Mouse (Mus musculus) heart, embryonic 12.5 days (tissue): ENCODE measurements around the gene Kdm5a. TPM values are rescaled to one million over a fixed set of nuclear protein-coding genes. Genes with fewer than 3 reads are reported as not detected.

Experiments
- ATAC-seq: fragments of 200-750 bp; cut with Nextera tagmentation; 2 replicates; pipeline ENCODE4 v1.8.0; 2017; ENCODE audit warnings: moderate TSS enrichment, moderate library complexity; ENCODE audit not compliant: insufficient number of reproducible peaks, low FRiP score
- H3K27ac ChIP-seq: fragments of 300-500 bp; sonication (generic); 2 replicates; pipeline ENCODE4 v1.5.1; 2016; ENCODE audit warnings: mild to moderate bottlenecking, moderate library complexity; ENCODE audit not compliant: poor library complexity, severe bottlenecking
- H3K27me3 ChIP-seq: fragments of 300-500 bp; sonication (generic); replicated peaks from 2 replicates; pipeline ENCODE4 v1.6.1; 2016; ENCODE audit warnings: mild to moderate bottlenecking, moderate library complexity
- H3K36me3 ChIP-seq: fragments of 300-500 bp; sonication (generic); 2 replicates; pipeline ENCODE4 v1.6.1; 2016; ENCODE audit warnings: mild to moderate bottlenecking, moderate library complexity
- H3K4me1 ChIP-seq: fragments of 300-500 bp; sonication (generic); replicated peaks from 2 replicates; pipeline ENCODE4 v1.6.1; 2016; ENCODE audit warnings: mild to moderate bottlenecking
- H3K4me2 ChIP-seq: fragments of 300-500 bp; sonication (generic); 2 replicates; pipeline ENCODE4 v1.6.1; 2016; ENCODE audit warnings: mild to moderate bottlenecking, moderate library complexity
- H3K4me3 ChIP-seq: fragments of 300-500 bp; sonication (generic); 2 replicates; pipeline ENCODE4 v1.5.1; 2016; ENCODE audit warnings: mild to moderate bottlenecking
- H3K9ac ChIP-seq: fragments of 300-500 bp; sonication (generic); 2 replicates; pipeline ENCODE4 v1.6.1; 2016; ENCODE audit warnings: mild to moderate bottlenecking, moderate library complexity
- H3K9me3 ChIP-seq: fragments of 300-500 bp; sonication (generic); replicated peaks from 2 replicates; pipeline ENCODE4 v1.6.1; 2016; ENCODE audit warnings: mild to moderate bottlenecking, moderate library complexity
- WGBS: fragments of 180-500 bp; shearing (Covaris S2); methylation state at CpG from one replicate; pipeline ENCODE4 v1.1.7; 2016; 5-methylcytosine and 5-hydroxymethylcytosine counted together
- polyA plus RNA-seq: library from polyadenylated mRNA; unstranded; fragments of >200 nt; fragmentation: Nextera tagmentation; extraction: Ambion mirVana; gene quantifications from 2 replicates; pipeline ENCODE4 v1.2.1, GENCODE M21; 2016

Kdm5a gene
- polyA plus RNA-seq, 1 experiment from 2014 or later, result 41.7 TPM

DNA sequence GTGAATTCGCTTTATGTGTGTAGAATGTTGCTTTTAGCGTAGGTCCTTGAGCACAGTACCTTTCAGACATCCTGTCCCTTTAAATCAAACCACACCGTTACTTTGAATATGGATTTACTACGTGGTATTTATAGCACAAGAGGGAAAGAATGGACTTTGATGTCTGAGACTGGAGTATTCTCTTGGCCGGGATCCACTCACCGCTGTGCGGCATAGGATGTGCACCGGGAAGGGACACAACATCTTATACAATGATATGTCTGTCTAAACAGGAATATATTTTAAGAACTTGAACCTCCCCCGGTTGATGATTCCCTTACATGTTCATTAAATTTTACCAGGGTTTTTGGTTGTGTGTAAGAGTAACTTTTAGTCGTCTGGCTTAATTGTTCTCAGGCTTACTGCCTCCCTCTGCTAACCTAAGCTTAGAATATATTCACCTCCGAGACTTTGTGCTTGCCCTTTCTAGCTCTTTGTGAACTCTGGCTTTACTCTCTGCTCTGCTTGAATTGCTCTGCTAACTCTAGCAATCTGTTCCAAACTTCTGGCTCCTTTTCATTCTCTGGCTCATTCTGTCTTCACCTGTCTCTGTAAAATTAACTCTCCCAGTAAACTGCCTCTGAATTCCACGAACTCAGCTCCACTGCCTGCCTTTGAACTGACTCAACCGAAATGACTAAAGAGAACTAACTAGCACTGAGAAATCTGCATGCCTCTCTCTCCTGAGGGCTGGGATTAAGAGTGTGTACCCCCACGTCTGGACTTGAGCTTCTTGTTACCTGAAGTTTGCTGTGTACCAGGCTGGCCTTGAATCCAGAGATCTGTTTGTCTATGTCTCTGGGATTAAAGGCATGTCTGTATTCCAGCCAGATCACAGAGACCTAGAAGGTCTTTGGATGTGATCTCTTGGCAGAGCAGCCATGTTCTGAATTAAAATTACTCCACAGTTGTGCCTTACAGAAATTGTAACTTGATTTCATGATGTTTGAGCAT, 79.7 kb downstream of the Kdm5a start:
- Histone ChIP-seq H3K9ac (no peak overlapping the region), H3K4me3 (no peak overlapping the region), H3K4me1 (0 out of 2 replicates have a peak, but pooled peaks cover 9% of the 10 kb centered on the region), H3K9me3 (no peaks in the 10 kb centered on the region), H3K27me3 (no peaks in the 10 kb centered on the region), H3K36me3 (peaks cover 36% of the 10 kb centered on the region), H3K4me2 (peak overlapping the region; percentile 16; the same call in 1 of the 2 replicates), H3K27ac (peak overlapping the region; percentile 72)
- ATAC-seq, result no peak
- 61% methylated on average over 14 of the region's 14 CpGs for WGBS

DNA sequence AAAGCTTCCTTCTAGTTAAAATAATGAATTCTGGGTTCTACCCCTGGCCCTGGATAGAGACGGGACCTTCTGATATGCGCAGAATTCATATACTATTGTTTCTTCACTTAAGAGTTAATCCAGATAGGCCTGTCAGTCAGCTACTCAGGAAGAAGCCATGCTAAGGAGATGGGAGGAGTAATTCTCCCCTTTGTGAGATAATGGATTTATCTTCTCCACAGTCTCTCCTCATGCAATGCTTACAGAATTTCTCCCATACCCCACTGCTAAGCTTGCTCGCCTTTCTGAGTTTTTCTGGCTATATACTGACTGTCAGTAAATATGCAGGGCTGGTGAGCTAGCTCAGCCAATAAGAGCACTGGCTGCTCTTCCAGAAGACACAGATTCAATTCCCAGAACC, 86.3 kb downstream of the Kdm5a start:
- no peak for ATAC-seq
- 77% methylated on average over 3 of the region's 3 CpGs for WGBS
- Histone ChIP-seq H3K9ac (no peak overlapping the region), H3K27me3 (no peaks in the 10 kb centered on the region), H3K36me3 (0 out of 2 replicates have a peak, but pooled peaks cover 2% of the 10 kb centered on the region), H3K4me1 (no peaks in the 10 kb centered on the region), H3K27ac (no peak overlapping the region), H3K4me3 (no peak overlapping the region), H3K9me3 (0 out of 2 replicates have a peak, but pooled peaks cover 6% of the 10 kb centered on the region), H3K4me2 (no peak overlapping the region)

DNA sequence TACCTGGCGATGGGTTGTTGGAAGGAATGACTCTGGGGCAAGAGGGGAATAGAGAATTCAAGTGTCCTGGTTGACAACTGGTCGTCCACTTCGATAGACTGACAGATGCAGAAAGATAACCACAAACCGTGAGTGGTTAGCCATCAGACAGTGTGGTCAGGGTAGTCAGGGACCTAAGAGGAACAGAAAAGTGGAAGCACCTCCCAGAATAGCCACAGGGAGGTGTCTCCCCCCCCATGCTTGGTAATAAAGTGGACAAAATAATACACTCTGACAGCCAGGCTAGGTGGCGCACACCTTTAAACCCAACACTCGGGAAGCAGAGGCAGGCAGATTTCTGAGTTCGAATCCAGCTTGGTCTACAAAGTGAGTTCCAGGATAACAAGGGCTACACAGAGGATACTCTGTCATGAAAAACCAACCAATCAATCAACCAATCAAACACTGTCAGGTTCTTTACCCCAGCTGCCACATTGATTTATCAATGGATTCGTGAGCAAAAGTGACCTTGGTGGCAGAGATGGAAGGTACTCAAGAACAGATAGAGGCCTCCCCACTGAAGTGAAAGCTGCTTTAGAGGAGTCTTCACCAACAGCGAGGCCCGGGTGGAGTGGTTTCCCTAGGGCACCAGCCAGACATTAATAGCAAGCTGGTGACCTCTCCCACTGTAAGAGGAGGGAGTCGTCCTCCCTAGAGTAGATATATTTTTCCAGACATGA, 88.6 kb downstream of the Kdm5a start:
- H3K4me1 ChIP-seq, result no peaks in the 10 kb centered on the region
- no peak overlapping the region for H3K4me3 ChIP-seq
- H3K4me2 ChIP-seq, result no peak overlapping the region
- no peaks in the 10 kb centered on the region for H3K36me3 ChIP-seq
- H3K27ac ChIP-seq, result no peak overlapping the region
- H3K27me3 ChIP-seq, result no peaks in the 10 kb centered on the region
- 75% methylated on average over 11 of the region's 11 CpGs for WGBS
- 0 out of 2 replicates have a peak, but pooled peaks cover 6% of the 10 kb centered on the region for H3K9me3 ChIP-seq
- no peak overlapping the region for H3K9ac ChIP-seq
- no peak for ATAC-seq

DNA sequence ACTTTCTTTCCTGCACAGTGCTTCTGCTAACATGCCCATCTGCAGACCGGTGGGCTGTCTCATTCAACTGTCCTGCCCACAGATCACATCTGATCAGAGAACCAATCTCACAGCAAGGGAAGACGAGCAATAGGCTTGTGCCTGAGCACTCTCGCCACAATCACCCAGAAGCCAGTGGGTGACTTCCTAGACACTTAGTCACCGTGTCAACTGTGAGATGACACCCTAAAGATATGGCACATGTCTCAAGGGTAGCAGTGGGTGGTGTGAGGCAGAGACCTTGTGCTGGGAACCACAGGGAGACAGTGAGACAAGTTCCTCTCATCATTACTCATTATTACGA, 89.2 kb downstream of the Kdm5a start:
- Histone ChIP-seq H3K4me1 (no peaks in the 10 kb centered on the region), H3K4me2 (no peak overlapping the region), H3K36me3 (no peaks in the 10 kb centered on the region), H3K4me3 (no peak overlapping the region), H3K27me3 (no peaks in the 10 kb centered on the region), H3K9ac (no peak overlapping the region), H3K27ac (no peak overlapping the region), H3K9me3 (0 out of 2 replicates have a peak, but pooled peaks cover 6% of the 10 kb centered on the region)
- no peak for ATAC-seq
- WGBS, result 69% methylated on average over 5 of the region's 5 CpGs

DNA sequence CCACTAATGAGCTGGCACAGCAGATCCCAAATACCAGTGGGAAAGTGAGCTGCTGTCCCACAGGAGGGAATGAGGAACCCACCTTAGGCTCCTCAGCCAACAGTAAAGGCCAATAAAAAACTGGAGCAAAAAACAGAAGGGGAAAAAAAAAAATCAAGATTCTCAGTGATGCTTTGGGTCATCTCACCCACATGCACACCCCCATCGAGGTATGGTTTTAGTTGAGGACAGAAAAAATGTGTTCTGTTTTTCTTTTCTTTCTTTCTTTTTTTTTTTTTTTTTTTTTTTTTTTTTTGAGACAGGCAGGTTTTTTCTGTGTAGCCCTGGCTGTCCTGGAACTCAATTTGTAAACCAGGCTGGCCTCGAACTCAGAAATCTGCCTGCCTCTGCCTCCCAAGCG, 89.6 kb downstream of the Kdm5a start:
- H3K4me3 ChIP-seq, result no peak overlapping the region
- WGBS, result 83% methylated on average over 3 of the region's 3 CpGs
- no peak overlapping the region for H3K4me2 ChIP-seq
- ATAC-seq, result no peak
- no peaks in the 10 kb centered on the region for H3K36me3 ChIP-seq
- no peaks in the 10 kb centered on the region for H3K4me1 ChIP-seq
- H3K27me3 ChIP-seq, result no peaks in the 10 kb centered on the region
- H3K9ac ChIP-seq, result no peak overlapping the region
- H3K27ac ChIP-seq, result no peak overlapping the region
- H3K9me3 ChIP-seq, result 0 out of 2 replicates have a peak, but pooled peaks cover 6% of the 10 kb centered on the region

DNA sequence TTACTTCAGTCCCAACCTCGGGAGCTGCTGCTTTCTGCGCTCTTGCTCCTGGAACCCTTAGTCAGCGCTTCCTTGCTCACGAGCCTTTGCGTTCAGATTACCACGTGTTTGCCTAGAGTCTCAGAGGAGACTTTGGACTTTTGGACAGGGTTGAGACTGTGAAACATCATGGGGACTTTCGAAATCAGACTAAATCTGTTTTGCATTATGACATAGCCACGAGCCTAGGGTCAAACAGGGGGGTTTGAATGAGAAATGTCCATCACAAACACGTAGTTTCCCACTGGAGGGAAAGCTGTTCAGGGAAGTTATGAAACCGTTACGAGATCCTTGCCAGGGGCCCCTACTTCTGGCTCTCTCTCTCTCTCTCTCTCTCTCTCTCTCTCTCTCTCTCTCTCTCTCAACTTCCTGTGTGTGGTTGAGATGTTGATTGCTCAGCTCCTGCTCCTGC, 90.7 kb downstream of the Kdm5a start:
- Histone ChIP-seq H3K9me3 (0 out of 2 replicates have a peak, but pooled peaks cover 6% of the 10 kb centered on the region), H3K27me3 (0 out of 2 replicates have a peak, but pooled peaks cover 5% of the 10 kb centered on the region), H3K36me3 (no peaks in the 10 kb centered on the region), H3K4me2 (no peak overlapping the region), H3K9ac (no peak overlapping the region), H3K4me3 (no peak overlapping the region), H3K27ac (no peak overlapping the region), H3K4me1 (no peaks in the 10 kb centered on the region)
- no peak for ATAC-seq
- WGBS, result 55% methylated on average over 11 of the region's 11 CpGs

DNA sequence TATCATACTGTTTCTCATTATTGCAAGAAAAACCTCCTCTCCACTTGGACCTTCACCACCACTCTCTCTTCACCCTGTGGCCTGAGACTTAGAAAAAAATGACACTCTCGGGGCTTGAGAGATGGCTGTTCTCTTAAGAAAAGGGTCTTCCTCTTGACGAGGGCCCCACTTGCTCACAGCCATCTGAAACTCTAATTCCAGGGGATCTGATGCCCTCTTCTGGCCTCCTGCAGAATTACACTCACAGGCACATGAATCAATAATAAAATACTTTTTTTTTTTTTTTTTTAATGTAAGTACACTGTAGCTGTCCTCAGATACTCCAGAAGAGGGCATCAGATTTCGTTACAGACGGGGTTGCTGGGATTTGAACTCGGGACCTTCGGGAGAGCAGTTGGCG, 93.2 kb downstream of the Kdm5a start:
- no peaks in the 10 kb centered on the region for H3K4me1 ChIP-seq
- H3K4me3 ChIP-seq, result no peak overlapping the region
- WGBS, result 59% methylated on average over 7 of the region's 7 CpGs

DNA sequence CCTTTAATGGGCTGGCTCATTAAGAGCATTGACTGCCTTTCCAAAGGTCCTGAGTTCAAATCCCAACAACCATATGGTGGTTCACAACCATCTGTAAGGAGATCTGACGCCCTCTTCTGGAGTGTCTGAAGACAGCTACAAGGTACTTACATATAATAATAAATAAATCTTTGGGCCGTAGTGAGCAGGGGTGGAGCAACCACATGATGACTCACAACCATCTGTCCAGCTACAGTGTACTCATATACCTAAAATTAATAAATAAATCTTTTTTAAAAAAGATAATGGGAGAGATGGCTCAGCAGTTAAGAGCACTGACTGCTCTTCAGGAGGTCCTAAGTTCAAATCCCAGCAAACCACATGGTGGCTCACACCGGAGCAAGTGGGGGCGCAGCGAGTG, 93.8 kb downstream of the Kdm5a start:
- H3K9ac ChIP-seq, result no peak overlapping the region
- no peaks in the 10 kb centered on the region for H3K4me1 ChIP-seq
- no peak overlapping the region for H3K4me3 ChIP-seq
- H3K36me3 ChIP-seq, result no peaks in the 10 kb centered on the region
- no peak overlapping the region for H3K27ac ChIP-seq
- 87% methylated on average over 5 of the region's 5 CpGs for WGBS
- no peak for ATAC-seq
- 0 out of 2 replicates have a peak, but pooled peaks cover 2% of the 10 kb centered on the region for H3K9me3 ChIP-seq
- no peak overlapping the region for H3K4me2 ChIP-seq
- peaks cover 21% of the 10 kb centered on the region for H3K27me3 ChIP-seq

More for the DNA sequence above, 93.2 kb downstream of the Kdm5a start:
- Histone ChIP-seq H3K27ac (no peak overlapping the region), H3K27me3 (peaks cover 16% of the 10 kb centered on the region), H3K36me3 (no peaks in the 10 kb centered on the region), H3K9me3 (0 out of 2 replicates have a peak, but pooled peaks cover 2% of the 10 kb centered on the region), H3K4me2 (no peak overlapping the region), H3K9ac (no peak overlapping the region)
- ATAC-seq, result no peak

DNA sequence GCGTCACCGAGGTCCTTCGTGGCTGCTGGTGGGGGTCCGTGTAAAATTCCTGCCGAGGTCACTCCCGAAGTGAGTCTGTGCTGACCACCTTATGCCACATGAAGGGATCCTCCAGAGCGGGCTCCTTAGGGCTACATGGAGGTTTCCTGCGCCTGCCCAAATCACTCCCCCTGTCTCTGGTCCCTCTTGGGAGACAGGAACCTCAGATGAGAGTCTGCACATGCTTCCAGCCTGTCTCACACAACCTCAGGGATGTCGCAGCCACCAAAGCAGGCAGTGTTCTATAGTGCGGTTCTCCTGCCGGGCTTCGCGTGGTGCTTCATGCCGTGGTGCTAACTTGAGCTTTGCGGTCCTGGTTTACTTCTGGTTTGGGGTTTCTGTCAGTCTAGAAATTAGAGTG, 97.3 kb downstream of the Kdm5a start:
- no peak overlapping the region for H3K4me3 ChIP-seq
- peaks cover 21% of the 10 kb centered on the region for H3K4me1 ChIP-seq
- 48% methylated on average over 15 of the region's 15 CpGs for WGBS
- H3K36me3 ChIP-seq, result no peaks in the 10 kb centered on the region
- H3K27ac ChIP-seq, result no peak overlapping the region
- 0 out of 2 replicates have a peak, but pooled peaks cover 2% of the 10 kb centered on the region for H3K9me3 ChIP-seq
- H3K27me3 ChIP-seq, result peaks cover 42% of the 10 kb centered on the region
- H3K9ac ChIP-seq, result no peak overlapping the region
- no peak overlapping the region for H3K4me2 ChIP-seq
- no peak for ATAC-seq

DNA sequence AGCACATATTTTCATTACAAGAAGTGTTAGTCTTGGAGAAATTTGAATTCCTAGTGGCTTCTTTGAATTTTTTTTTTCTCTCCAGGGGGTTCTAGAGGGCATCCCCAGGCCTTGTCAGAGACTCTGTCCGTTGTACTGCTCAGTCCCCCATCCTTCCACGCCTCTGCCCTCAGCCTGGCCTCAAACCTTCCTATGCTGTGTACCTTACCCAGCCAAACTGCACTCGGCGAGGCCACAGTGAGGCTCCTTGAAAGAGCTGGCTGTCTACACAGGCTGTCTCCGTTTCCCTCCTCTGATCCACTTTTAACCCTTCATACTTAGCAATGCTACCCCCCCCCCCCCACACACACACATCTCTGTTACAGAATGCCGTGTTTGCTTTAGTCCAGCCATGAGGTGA, 98.3 kb downstream of the Kdm5a start:
- H3K9ac ChIP-seq, result no peak overlapping the region
- H3K36me3 ChIP-seq, result no peaks in the 10 kb centered on the region
- H3K27ac ChIP-seq, result no peak overlapping the region
- H3K9me3 ChIP-seq, result 0 out of 2 replicates have a peak, but pooled peaks cover 2% of the 10 kb centered on the region
- H3K4me2 ChIP-seq, result no peak overlapping the region
- H3K27me3 ChIP-seq, result peaks cover 43% of the 10 kb centered on the region
- 46% methylated on average over 6 of the region's 6 CpGs for WGBS
- no peak for ATAC-seq
- no peak overlapping the region for H3K4me3 ChIP-seq
- H3K4me1 ChIP-seq, result peaks cover 21% of the 10 kb centered on the region
